Mouse (Mus musculus) MEL (cell line): ENCODE results near the gene Ogt. TPM values are rescaled to one million over a fixed set of nuclear protein-coding genes. Genes with fewer than 3 reads are reported as not detected.

Experiments used
- DNase-seq: peaks from one replicate; pipeline ENCODE4 v3.0.0; 2011; ENCODE audit warnings: low read depth, low spot score
- H3K27ac ChIP-seq: 2 replicates; pipeline ENCODE4 v1.5.1; 2012; ENCODE audit warnings: low read depth, mild to moderate bottlenecking, control low read depth, low read length, moderate library complexity; ENCODE audit not compliant: control insufficient read depth
- H3K27me3 ChIP-seq, 2 experiments: fragments of 150-350 bp in 1 of 2; sonication (generic) in 1 of 2; 2 replicates each; pipeline ENCODE4 v1.6.1; 2012; ENCODE audit warnings: low read length in 2 of 2, mild to moderate bottlenecking in 2 of 2, improper control_type of control experiment in 1 of 2, moderate library complexity in 1 of 2; ENCODE audit not compliant: insufficient read depth in 2 of 2, control insufficient read depth in 1 of 2
- H3K36me3 ChIP-seq, 2 experiments: 2 replicates each; pipeline ENCODE4 v1.6.1; 2012 to 2014; ENCODE audit warnings: low read length in 2 of 2, improper control_type of control experiment in 1 of 2, inconsistent platforms in 1 of 2, mild to moderate bottlenecking in 1 of 2; ENCODE audit not compliant: insufficient read depth in 2 of 2, control insufficient read depth in 1 of 2
- H3K4me1 ChIP-seq, 2 experiments: fragments of 150-350 bp in 1 of 2; sonication (generic) in 1 of 2; 2 replicates each; pipeline ENCODE4 v1.6.1; 2012; ENCODE audit warnings: low read length in 2 of 2, improper control_type of control experiment in 1 of 2, mild to moderate bottlenecking in 1 of 2; ENCODE audit not compliant: insufficient read depth in 2 of 2, control insufficient read depth in 1 of 2
- H3K4me3 ChIP-seq, 2 experiments: fragments of 150-350 bp in 1 of 2; sonication (generic) in 1 of 2; 2 replicates each; pipeline ENCODE4 v1.5.1; 2012; ENCODE audit warnings: low read depth in 2 of 2, low read length in 2 of 2, mild to moderate bottlenecking in 2 of 2, moderate library complexity in 2 of 2, control low read depth in 1 of 2, improper control_type of control experiment in 1 of 2; ENCODE audit not compliant: control insufficient read depth in 1 of 2, insufficient read depth in 1 of 2
- H3K79me2 ChIP-seq: 2 replicates; pipeline ENCODE4 v1.6.1; 2012; ENCODE audit warnings: mild to moderate bottlenecking, low read length, moderate library complexity; ENCODE audit not compliant: control insufficient read depth, poor library complexity, insufficient read depth
- H3K9ac ChIP-seq: 2 replicates; pipeline ENCODE4 v1.6.1; 2012; ENCODE audit warnings: low read depth, mild to moderate bottlenecking, control low read depth, low read length, moderate library complexity; ENCODE audit not compliant: control insufficient read depth, poor library complexity, severe bottlenecking
- H3K9me3 ChIP-seq: fragments of 150-350 bp; sonication (generic); replicated peaks from 2 replicates; pipeline ENCODE4 v1.6.1; 2012; ENCODE audit warnings: mild to moderate bottlenecking, low read length, improper control_type of control experiment, moderate library complexity; ENCODE audit not compliant: insufficient read depth
- BHLHE40 ChIP-seq: IDR thresholded peaks from 2 replicates; pipeline ENCODE4 v1.6.1; 2012; ENCODE audit warnings: low read depth, mild to moderate bottlenecking, inconsistent platforms, low read length, improper control_type of control experiment, borderline replicate concordance
- CHD1 ChIP-seq: IDR thresholded peaks from 2 replicates; pipeline ENCODE4 v1.6.1; 2012; ENCODE audit warnings: low read depth, mild to moderate bottlenecking, inconsistent platforms, low read length, improper control_type of control experiment
- CHD2 ChIP-seq: IDR thresholded peaks from 2 replicates; pipeline ENCODE4 v1.6.1; 2011; ENCODE audit warnings: low read length, improper control_type of control experiment
- CTCF ChIP-seq, 3 experiments: IDR thresholded peaks in 2 of 3; conservative IDR thresholded peaks in 1 of 3; 2 replicates each; pipeline ENCODE4 v1.5.1; 2011 to 2012; ENCODE audit warnings: low read length in 3 of 3, low read depth in 2 of 3, mild to moderate bottlenecking in 2 of 3, improper control_type of control experiment in 1 of 3, inconsistent platforms in 1 of 3, mixed read lengths in 1 of 3, moderate library complexity in 1 of 3; ENCODE audit not compliant: control insufficient read depth in 1 of 3, insufficient read depth in 1 of 3, poor library complexity in 1 of 3, severe bottlenecking in 1 of 3
- E2F4 ChIP-seq: IDR thresholded peaks from 2 replicates; pipeline ENCODE4 v1.6.1; 2011; ENCODE audit warnings: low read depth, low read length, improper control_type of control experiment, borderline replicate concordance
- ELF1 ChIP-seq: IDR thresholded peaks from 2 replicates; pipeline ENCODE4 v1.6.1; 2014; ENCODE audit warnings: low read depth, mild to moderate bottlenecking, inconsistent platforms, low read length, improper control_type of control experiment, moderate library complexity
- EP300 ChIP-seq, 2 experiments: IDR thresholded peaks; 2 replicates each; pipeline ENCODE4 v1.6.1; 2011; ENCODE audit warnings: improper control_type of control experiment in 2 of 2, low read length in 2 of 2, low read depth in 1 of 2, mild to moderate bottlenecking in 1 of 2
- ETS1 ChIP-seq: IDR thresholded peaks from 2 replicates; pipeline ENCODE4 v1.6.1; 2012; ENCODE audit warnings: low read depth, mild to moderate bottlenecking, inconsistent platforms, low read length, improper control_type of control experiment, moderate library complexity
- GABPA ChIP-seq: IDR thresholded peaks from 2 replicates; pipeline ENCODE4 v1.6.1; 2012; ENCODE audit warnings: low read depth, mild to moderate bottlenecking, inconsistent platforms, low read length, improper control_type of control experiment, moderate library complexity
- GATA1 ChIP-seq: IDR thresholded peaks from 2 replicates; pipeline ENCODE4 v1.6.1; 2011; ENCODE audit warnings: low read depth, low read length, improper control_type of control experiment
- HCFC1 ChIP-seq: IDR thresholded peaks from 2 replicates; pipeline ENCODE4 v1.6.1; 2012; ENCODE audit warnings: low read depth, mild to moderate bottlenecking, inconsistent platforms, low read length, improper control_type of control experiment, moderate library complexity
- JUND ChIP-seq: IDR thresholded peaks from 2 replicates; pipeline ENCODE4 v1.6.1; 2011; ENCODE audit warnings: low read depth, mild to moderate bottlenecking, improper control_type of control experiment, low read length
- KAT2A ChIP-seq: conservative IDR thresholded peaks from 2 replicates; pipeline ENCODE4 v1.6.1; 2012; ENCODE audit warnings: low read depth, low read length, improper control_type of control experiment, inconsistent platforms
- MAX ChIP-seq: IDR thresholded peaks from 2 replicates; pipeline ENCODE4 v1.6.1; 2011; ENCODE audit warnings: low read length, improper control_type of control experiment
- MEF2A ChIP-seq: IDR thresholded peaks from 2 replicates; pipeline ENCODE4 v1.6.1; 2014; ENCODE audit warnings: low read depth, mild to moderate bottlenecking, inconsistent platforms, low read length, improper control_type of control experiment; ENCODE audit not compliant: poor library complexity, insufficient replicate concordance, severe bottlenecking; ENCODE audit errors: extremely low read depth
- MXI1 ChIP-seq: IDR thresholded peaks from 2 replicates; pipeline ENCODE4 v1.6.1; 2011; ENCODE audit warnings: mild to moderate bottlenecking, low read depth, low read length, improper control_type of control experiment
- MYB ChIP-seq: IDR thresholded peaks from 2 replicates; pipeline ENCODE4 v1.6.1; 2011; ENCODE audit warnings: mild to moderate bottlenecking, low read depth, low read length, improper control_type of control experiment
- MYC ChIP-seq: IDR thresholded peaks from 2 replicates; pipeline ENCODE4 v1.6.1; 2011; ENCODE audit warnings: low read depth, mild to moderate bottlenecking, low read length, improper control_type of control experiment, moderate library complexity
- NELFE ChIP-seq: IDR thresholded peaks from 2 replicates; pipeline ENCODE4 v1.6.1; 2011; ENCODE audit warnings: low read depth, low read length, improper control_type of control experiment
- NRF1 ChIP-seq: IDR thresholded peaks from 2 replicates; pipeline ENCODE4 v1.6.1; 2014; ENCODE audit warnings: low read depth, mild to moderate bottlenecking, inconsistent platforms, low read length, improper control_type of control experiment, moderate library complexity; ENCODE audit not compliant: poor library complexity, insufficient read depth, severe bottlenecking
- POLR2A ChIP-seq, 2 experiments: IDR thresholded peaks; 2 replicates each; pipeline ENCODE4 v1.6.1; 2011 to 2012; ENCODE audit warnings: low read length in 2 of 2, mild to moderate bottlenecking in 2 of 2, control low read depth in 1 of 2, improper control_type of control experiment in 1 of 2, low read depth in 1 of 2, moderate library complexity in 1 of 2; ENCODE audit not compliant: control insufficient read depth in 1 of 2, insufficient read depth in 1 of 2, poor library complexity in 1 of 2
- POLR2AphosphoS2 ChIP-seq: IDR thresholded peaks from 2 replicates; pipeline ENCODE4 v1.6.1; 2011; ENCODE audit warnings: low read length, improper control_type of control experiment
- POLR2AphosphoS5 ChIP-seq: IDR thresholded peaks from 2 replicates; pipeline ENCODE4 v1.6.1; 2012; ENCODE audit warnings: low read depth, borderline replicate concordance, mild to moderate bottlenecking, inconsistent platforms, low read length, moderate library complexity, mixed read lengths
- RAD21 ChIP-seq: IDR thresholded peaks from 2 replicates; pipeline ENCODE4 v1.6.1; 2011; ENCODE audit warnings: mild to moderate bottlenecking, low read depth, low read length, improper control_type of control experiment
- RCOR1 ChIP-seq: IDR thresholded peaks from 2 replicates; pipeline ENCODE4 v1.6.1; 2012; ENCODE audit warnings: low read depth, mild to moderate bottlenecking, inconsistent platforms, low read length, improper control_type of control experiment
- SIN3A ChIP-seq: IDR thresholded peaks from 2 replicates; pipeline ENCODE4 v1.6.1; 2012; ENCODE audit warnings: low read length, improper control_type of control experiment, inconsistent platforms
- SMC3 ChIP-seq: IDR thresholded peaks from 2 replicates; pipeline ENCODE4 v1.6.1; 2011; ENCODE audit warnings: low read depth, low read length, improper control_type of control experiment
- TAL1 ChIP-seq: IDR thresholded peaks from 2 replicates; pipeline ENCODE4 v1.6.1; 2012; ENCODE audit warnings: mild to moderate bottlenecking, inconsistent platforms, low read length, moderate library complexity, mixed read lengths
- TBP ChIP-seq: IDR thresholded peaks from 2 replicates; pipeline ENCODE4 v1.8.0; 2011; ENCODE audit warnings: low read depth, low read length, improper control_type of control experiment
- TCF12 ChIP-seq: IDR thresholded peaks from 2 replicates; pipeline ENCODE4 v1.6.1; 2014; ENCODE audit warnings: low read depth, mild to moderate bottlenecking, inconsistent platforms, low read length, improper control_type of control experiment, moderate library complexity
- UBTF ChIP-seq: IDR thresholded peaks from 2 replicates; pipeline ENCODE4 v1.6.1; 2012; ENCODE audit warnings: low read depth, mild to moderate bottlenecking, inconsistent platforms, low read length, improper control_type of control experiment, moderate library complexity, borderline replicate concordance; ENCODE audit not compliant: insufficient read depth
- USF2 ChIP-seq, 2 experiments: IDR thresholded peaks; 2 replicates each; pipeline ENCODE4 v1.6.1; 2011 to 2012; ENCODE audit warnings: improper control_type of control experiment in 2 of 2, low read length in 2 of 2, borderline replicate concordance in 1 of 2, inconsistent platforms in 1 of 2, low read depth in 1 of 2, mild to moderate bottlenecking in 1 of 2; ENCODE audit not compliant: insufficient read depth in 1 of 2
- ZC3H11A ChIP-seq: IDR thresholded peaks from 2 replicates; pipeline ENCODE4 v1.6.1; 2012; ENCODE audit warnings: low read depth, mild to moderate bottlenecking, inconsistent platforms, low read length, improper control_type of control experiment
- ZKSCAN1 ChIP-seq: IDR thresholded peaks from 2 replicates; pipeline ENCODE4 v1.6.1; 2012; ENCODE audit warnings: low read depth, mild to moderate bottlenecking, inconsistent platforms, low read length, improper control_type of control experiment, moderate library complexity
- ZMIZ1 ChIP-seq: IDR thresholded peaks from 2 replicates; pipeline ENCODE4 v1.6.1; 2012; ENCODE audit warnings: low read depth, mild to moderate bottlenecking, inconsistent platforms, low read length, improper control_type of control experiment, moderate library complexity
- ZNF384 ChIP-seq: IDR thresholded peaks from 2 replicates; pipeline ENCODE4 v1.6.1; 2012; ENCODE audit warnings: low read depth, mild to moderate bottlenecking, inconsistent platforms, low read length, improper control_type of control experiment
- polyA plus RNA-seq, 2 experiments: library from polyadenylated mRNA; stranded (reverse) in 1 of 2; unstranded in 1 of 2; fragments of >175 nt in 1 of 2; fragments of >200 nt in 1 of 2; gene quantifications; 2 replicates each; pipeline versions ENCODE4 v1.2.1 to v1.2.4; 2012; ENCODE audit warnings: low replicate concordance in 2 of 2, low read depth in 1 of 2; ENCODE audit not compliant: insufficient read length in 2 of 2, insufficient read depth in 1 of 2, missing spikeins in 1 of 2
- total RNA-seq: library from RNA; depleted of rRNA; stranded (reverse); fragments of 300-350 nt; gene quantifications from 2 replicates; pipeline ENCODE4 v1.2.3, GENCODE M21; 2012; rRNA removed

Ogt gene
- total RNA-seq (20.2 and 28.6 TPM in 2 replicates), polyA plus RNA-seq (10 to 100 TPM in 1 of 2 experiments, not detected in 1; 41.2 TPM)

GRCm38 (mm10) chrX:101639741-101640166 lies at the start of gene Ogt:
TSS of gene Ogt (plus strand) at chrX:101640060.
- Histone ChIP-seq H3K4me1 (peaks cover 3% of the 10 kb centered on the region in 2 experiments; a peak in 2 of 4 replicates), H3K4me3 (peak within 1 kb of the TSS; percentile 77 to 92), H3K27ac (peak within 1 kb of the TSS; percentile 88), H3K79me2 (peaks cover 33% of the 10 kb centered on the region), H3K36me3 (peaks cover 11 to 17% of the 10 kb centered on the region in 2 experiments), H3K9ac (peak within 1 kb of the TSS; percentile 99), H3K27me3 (no peaks in the 10 kb centered on the region), H3K9me3 (no peaks in the 10 kb centered on the region)
- DNase-seq, result peak; percentile 96
- TF ChIP-seq UBTF (no peak), USF2 (IDR thresholded peaks at IDR 0.05; ENCODE audit: borderline replicate concordance in 1 of 2, insufficient read depth in 1 of 2, low read depth in 1 of 2, low read length in 2 of 2) (no peak), JUND (no peak; the same call in 1 of the 2 replicates), RCOR1 (no peak), KAT2A (peak; percentile 100), TCF12 (no peak; the same call in 1 of the 2 replicates), MEF2A (no peak), E2F4 (peak; percentile 70; the same call in 1 of the 2 replicates), ZNF384 (peak; percentile 99), RAD21 (no peak), TBP (peak; percentile 97), CHD1 (no peak), EP300 (IDR thresholded peaks at IDR 0.05; ENCODE audit: low read depth in 1 of 2, low read length in 2 of 2) (no peak), ZC3H11A (no peak), MYC (peak; percentile 77; the same call in 1 of the 2 replicates), NRF1 (peak; percentile 55), ZKSCAN1 (peak; percentile 55; the same call in 1 of the 2 replicates), MXI1 (peak; percentile 78), SIN3A (peak; percentile 78; the same call in 1 of the 2 replicates), MAX (peak; percentile 2; the same call in 1 of the 2 replicates), MYB (no peak), TAL1 (no peak), CHD2 (peak; percentile 77), ETS1 (peak; percentile 58), SMC3 (no peak), NELFE (peak; percentile 68), HCFC1 (peak; percentile 77), CTCF (IDR thresholded peaks at IDR 0.05 in 2 of 3, conservative IDR thresholded peaks at IDR 0.05 in 1 of 3; ENCODE audit: control insufficient read depth in 1 of 3, insufficient read depth in 1 of 3, low read depth in 2 of 3, low read length in 3 of 3, poor library complexity in 1 of 3, severe bottlenecking in 1 of 3) (no peak), POLR2AphosphoS5 (no peak), POLR2AphosphoS2 (peak; percentile 72; the same call in 1 of the 2 replicates), ZMIZ1 (peak; percentile 25; the same call in 1 of the 2 replicates), ELF1 (peak; percentile 59), GATA1 (peak; percentile 26; the same call in 1 of the 2 replicates), BHLHE40 (no peak), POLR2A (IDR thresholded peaks at IDR 0.05; ENCODE audit: control insufficient read depth in 1 of 2, insufficient read depth in 1 of 2, low read depth in 1 of 2, low read length in 2 of 2, poor library complexity in 1 of 2) (peak in 1 of 2 experiments; percentile 77; a peak in 2 of 4 replicates), GABPA (no peak)
